Mouse (Mus musculus) bone marrow, adult 2 months (tissue): ENCODE data around the gene Limd1.

Source experiments
- CTCF ChIP-seq: fragments of 200-500 bp; IDR thresholded peaks from 2 replicates; pipeline ENCODE4 v1.5.1; 2011; ENCODE audit warnings: low read length, control low read depth; ENCODE audit not compliant: control insufficient read depth, insufficient read depth
- POLR2A ChIP-seq: fragments of 200-500 bp; IDR thresholded peaks from 2 replicates; pipeline ENCODE4 v1.6.1; 2011; ENCODE audit warnings: low read depth, mild to moderate bottlenecking, control low read depth, low read length, borderline replicate concordance; ENCODE audit not compliant: control insufficient read depth

DNA sequence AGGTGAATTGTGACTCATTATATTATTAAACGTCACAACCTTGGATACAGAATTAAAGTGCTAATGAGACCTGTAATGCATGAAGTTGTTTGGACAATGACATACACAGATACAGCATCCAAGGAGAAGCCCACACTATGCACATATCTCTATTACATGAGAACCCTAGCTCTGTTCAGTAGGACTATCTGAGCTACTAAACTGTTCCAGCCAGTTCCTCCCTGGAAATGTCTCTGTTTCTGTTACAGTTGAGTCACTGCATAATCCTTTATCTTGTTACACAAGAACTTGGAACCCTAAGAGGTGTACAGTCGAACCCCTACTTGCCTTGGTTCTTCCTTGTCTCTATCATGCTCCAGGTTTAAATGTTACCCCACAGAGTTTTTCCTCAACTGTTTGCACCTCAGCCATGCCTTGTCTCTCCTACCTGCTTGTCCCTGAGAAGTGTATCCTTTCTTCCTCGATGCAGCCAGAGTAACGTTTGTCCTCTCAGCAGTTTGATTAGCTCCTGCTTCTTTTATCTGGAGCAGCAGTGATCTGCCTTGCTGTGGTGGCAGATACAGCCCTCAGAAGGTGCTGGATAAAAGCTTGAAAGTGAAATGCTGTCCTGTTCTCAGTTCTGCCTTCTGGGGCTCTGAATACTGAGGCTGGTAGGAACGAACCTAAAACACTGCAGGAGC lies 10.0 kb upstream of the Limd1 start:
- TF ChIP-seq POLR2A (no peak), CTCF (no peak)
